Mouse (Mus musculus) intestine, embryonic 15.5 days (tissue): ENCODE results near the gene Man1b1. TPM values are rescaled to one million over a fixed set of nuclear protein-coding genes. Genes with fewer than 3 reads are reported as not detected.
A peak's percentile ranks its signal among the peaks of the same experiment; 100 is the strongest.

ENCODE experiments used
- ATAC-seq: fragments of 200-750 bp; cut with Nextera tagmentation; 2 replicates; pipeline ENCODE4 v1.8.0; 2017; ENCODE audit warnings: moderate TSS enrichment, moderate library complexity
- H3K27ac ChIP-seq: fragments of 300-500 bp; sonication (generic); 2 replicates; pipeline ENCODE4 v1.5.1; 2015; ENCODE audit warnings: mild to moderate bottlenecking, inconsistent platforms
- H3K27me3 ChIP-seq: fragments of 300-500 bp; sonication (generic); replicated peaks from 2 replicates; pipeline ENCODE4 v1.6.1; 2015; ENCODE audit warnings: inconsistent platforms
- H3K36me3 ChIP-seq: fragments of 300-500 bp; sonication (generic); 2 replicates; pipeline ENCODE4 v1.6.1; 2015; ENCODE audit warnings: inconsistent platforms
- H3K4me1 ChIP-seq: fragments of 300-500 bp; sonication (generic); replicated peaks from 2 replicates; pipeline ENCODE4 v1.6.1; 2015; ENCODE audit warnings: inconsistent platforms
- H3K4me2 ChIP-seq: fragments of 300-500 bp; sonication (generic); replicated peaks from 2 replicates; pipeline ENCODE4 v1.6.1; 2015; ENCODE audit warnings: mild to moderate bottlenecking, inconsistent platforms
- H3K4me3 ChIP-seq: fragments of 300-500 bp; sonication (generic); replicated peaks from 2 replicates; pipeline ENCODE4 v1.5.1; 2015; ENCODE audit warnings: inconsistent platforms
- H3K9ac ChIP-seq: fragments of 300-500 bp; sonication (generic); 2 replicates; pipeline ENCODE4 v1.6.1; 2015; ENCODE audit warnings: inconsistent platforms
- H3K9me3 ChIP-seq: fragments of 300-500 bp; sonication (generic); 2 replicates; pipeline ENCODE4 v1.6.1; 2016; ENCODE audit warnings: inconsistent platforms
- WGBS: fragments of 180-500 bp; shearing (Covaris S2); methylation state at CpG from one replicate; pipeline ENCODE4 v1.1.7; 2015; 5-methylcytosine and 5-hydroxymethylcytosine counted together
- polyA plus RNA-seq: library from polyadenylated mRNA; unstranded; fragments of >200 nt; fragmentation: Nextera tagmentation; extraction: Ambion mirVana; gene quantifications from 2 replicates; pipeline ENCODE4 v1.2.1, GENCODE M21; 2015

The Man1b1 gene
- polyA plus RNA-seq: 40.2 and 40.8 TPM in 2 replicates

GRCm38 (mm10) chr2:25332286-25333160 is at the start of gene Man1b1:
Man1b1 (plus strand) TSS chr2:25332338.
- ATAC-seq: peak; percentile 98
- WGBS: under 1% methylated on average over 78 of the region's 78 CpGs
- Histone ChIP-seq H3K36me3 (peaks cover 16% of the 10 kb centered on the region), H3K4me1 (peaks cover 10% of the 10 kb centered on the region), H3K27me3 (no peaks in the 10 kb centered on the region), H3K27ac (peak within 1 kb of the TSS; percentile 87), H3K4me2 (peak within 1 kb of the TSS; percentile 88), H3K9ac (peak within 1 kb of the TSS; percentile 96), H3K4me3 (peak within 1 kb of the TSS; percentile 89), H3K9me3 (no peaks in the 10 kb centered on the region)

GRCm38 (mm10) chr2:25285551-25285950 is 46.6 kb upstream of the Man1b1 start:
- peak; percentile 7; the same call in 1 of the 2 replicates for ATAC-seq
- WGBS: 87% methylated on average over 2 of the region's 2 CpGs
- Histone ChIP-seq H3K36me3 (peaks cover 34% of the 10 kb centered on the region), H3K9ac (no peak overlapping the region), H3K4me3 (no peak overlapping the region), H3K4me2 (no peak overlapping the region), H3K9me3 (no peaks in the 10 kb centered on the region), H3K27ac (peak overlapping the region; percentile 71), H3K4me1 (peaks cover 15% of the 10 kb centered on the region; the same call in 1 of the 2 replicates), H3K27me3 (peaks cover 27% of the 10 kb centered on the region)

GRCm38 (mm10) chr2:25286314-25286713 is 45.8 kb upstream of the Man1b1 start:
- peak; percentile 42 for ATAC-seq
- peaks cover 20% of the 10 kb centered on the region for H3K4me1 ChIP-seq
- H3K36me3 ChIP-seq: peaks cover 29% of the 10 kb centered on the region
- peak overlapping the region; percentile 17 for H3K4me2 ChIP-seq
- no peaks in the 10 kb centered on the region for H3K9me3 ChIP-seq
- peak overlapping the region; percentile 71 for H3K27ac ChIP-seq
- 67% methylated on average over 1 of the region's 1 CpGs for WGBS
- H3K9ac ChIP-seq: no peak overlapping the region; the same call in 1 of the 2 replicates
- peaks cover 35% of the 10 kb centered on the region for H3K27me3 ChIP-seq
- no peak overlapping the region for H3K4me3 ChIP-seq

GRCm38 (mm10) chr2:25286837-25287636 is 45.1 kb upstream of the Man1b1 start:
- Histone ChIP-seq H3K9me3 (no peaks in the 10 kb centered on the region), H3K27me3 (peaks cover 42% of the 10 kb centered on the region), H3K4me3 (no peak overlapping the region), H3K4me2 (peak overlapping the region; percentile 17), H3K36me3 (peaks cover 25% of the 10 kb centered on the region), H3K4me1 (peaks cover 21% of the 10 kb centered on the region), H3K27ac (peak overlapping the region; percentile 71), H3K9ac (no peak overlapping the region)
- WGBS: 43% methylated on average over 7 of the region's 7 CpGs
- ATAC-seq: peak; percentile 80

- peak within 1 kb of the TSS; percentile 71 for H3K27ac ChIP-seq
- peaks cover 53% of the 10 kb centered on the region for H3K27me3 ChIP-seq
- H3K4me2 ChIP-seq: peak within 1 kb of the TSS; percentile 17
- 89% methylated on average over 6 of the region's 6 CpGs for WGBS
- no peaks in the 10 kb centered on the region for H3K9me3 ChIP-seq
- H3K4me3 ChIP-seq: no peak within 1 kb of the TSS
- no peak for ATAC-seq
- H3K36me3 ChIP-seq: peaks cover 17% of the 10 kb centered on the region
- no peak within 1 kb of the TSS; the same call in 1 of the 2 replicates for H3K9ac ChIP-seq
- peaks cover 29% of the 10 kb centered on the region for H3K4me1 ChIP-seq
Measured at GRCm38 (mm10) chr2:25287927-25288649, 44.0 kb upstream of the Man1b1 start, which contains the start of gene Tmem210. Tmem210 (plus strand) TSS chr2:25288145.

GRCm38 (mm10) chr2:25288734-25289345 is 43.3 kb upstream of the Man1b1 start:
- H3K27ac ChIP-seq: no peak overlapping the region
- no peak overlapping the region for H3K9ac ChIP-seq
- no peak for ATAC-seq
- peaks cover 59% of the 10 kb centered on the region for H3K27me3 ChIP-seq
- H3K4me3 ChIP-seq: no peak overlapping the region
- 78% methylated on average over 7 of the region's 7 CpGs for WGBS
- H3K9me3 ChIP-seq: no peaks in the 10 kb centered on the region
- peaks cover 11% of the 10 kb centered on the region; the same call in 1 of the 2 replicates for H3K36me3 ChIP-seq
- peaks cover 29% of the 10 kb centered on the region for H3K4me1 ChIP-seq
- H3K4me2 ChIP-seq: no peak overlapping the region

- H3K4me3 ChIP-seq: peak within 1 kb of the TSS; percentile 16
- WGBS: 9% methylated on average over 11 of the region's 11 CpGs
- H3K27me3 ChIP-seq: peaks cover 65% of the 10 kb centered on the region
- H3K27ac ChIP-seq: no peak within 1 kb of the TSS
- peak within 1 kb of the TSS; percentile 68 for H3K4me2 ChIP-seq
- no peak within 1 kb of the TSS for H3K9ac ChIP-seq
- ATAC-seq: no peak
- peaks cover 29% of the 10 kb centered on the region for H3K4me1 ChIP-seq
- no peaks in the 10 kb centered on the region for H3K9me3 ChIP-seq
- peaks cover 3% of the 10 kb centered on the region; the same call in 1 of the 2 replicates for H3K36me3 ChIP-seq
Measured at GRCm38 (mm10) chr2:25289651-25290050, 42.5 kb upstream of the Man1b1 start, which contains the start of gene Lrrc26. Lrrc26 (plus strand) TSS chr2:25289915.

- Histone ChIP-seq H3K4me2 (peak overlapping the region; percentile 68), H3K36me3 (no peaks in the 10 kb centered on the region), H3K27me3 (peaks cover 71% of the 10 kb centered on the region), H3K4me3 (peak overlapping the region; percentile 16), H3K4me1 (peaks cover 27% of the 10 kb centered on the region), H3K9me3 (no peaks in the 10 kb centered on the region), H3K27ac (no peak overlapping the region), H3K9ac (no peak overlapping the region)
- WGBS: 2% methylated on average over 54 of the region's 54 CpGs
- no peak for ATAC-seq
Measured at GRCm38 (mm10) chr2:25290101-25290815, 41.9 kb upstream of the Man1b1 start.

GRCm38 (mm10) chr2:25290816-25291130 is 41.4 kb upstream of the Man1b1 start:
- H3K27me3 ChIP-seq: peaks cover 76% of the 10 kb centered on the region

GRCm38 (mm10) chr2:25291184-25292053 is 40.7 kb upstream of the Man1b1 start:
- H3K9ac ChIP-seq: no peak overlapping the region
- H3K27me3 ChIP-seq: peaks cover 80% of the 10 kb centered on the region
- H3K27ac ChIP-seq: no peak overlapping the region
- H3K36me3 ChIP-seq: no peaks in the 10 kb centered on the region
- no peaks in the 10 kb centered on the region for H3K9me3 ChIP-seq
- whole genome bisulfite sequencing: 5% methylated on average over 32 of the region's 32 CpGs
- ATAC-seq: peak; percentile 5; the same call in 1 of the 2 replicates
- peaks cover 18% of the 10 kb centered on the region for H3K4me1 ChIP-seq
- H3K4me3 ChIP-seq: peak overlapping the region; percentile 35
- peak overlapping the region; percentile 68 for H3K4me2 ChIP-seq

More at GRCm38 (mm10) chr2:25290816-25291130, 41.4 kb upstream of the Man1b1 start:
- no peak overlapping the region for H3K27ac ChIP-seq
- WGBS: 2% methylated on average over 18 of the region's 18 CpGs
- peak overlapping the region; percentile 68 for H3K4me2 ChIP-seq
- H3K4me1 ChIP-seq: peaks cover 22% of the 10 kb centered on the region
- no peaks in the 10 kb centered on the region for H3K36me3 ChIP-seq
- no peak overlapping the region for H3K9ac ChIP-seq
- no peaks in the 10 kb centered on the region for H3K9me3 ChIP-seq
- ATAC-seq: no peak
- peak overlapping the region; percentile 16 for H3K4me3 ChIP-seq
